Mouse (Mus musculus): ENCODE measurements around the gene Snx13.

The Snx13 gene

DNA sequence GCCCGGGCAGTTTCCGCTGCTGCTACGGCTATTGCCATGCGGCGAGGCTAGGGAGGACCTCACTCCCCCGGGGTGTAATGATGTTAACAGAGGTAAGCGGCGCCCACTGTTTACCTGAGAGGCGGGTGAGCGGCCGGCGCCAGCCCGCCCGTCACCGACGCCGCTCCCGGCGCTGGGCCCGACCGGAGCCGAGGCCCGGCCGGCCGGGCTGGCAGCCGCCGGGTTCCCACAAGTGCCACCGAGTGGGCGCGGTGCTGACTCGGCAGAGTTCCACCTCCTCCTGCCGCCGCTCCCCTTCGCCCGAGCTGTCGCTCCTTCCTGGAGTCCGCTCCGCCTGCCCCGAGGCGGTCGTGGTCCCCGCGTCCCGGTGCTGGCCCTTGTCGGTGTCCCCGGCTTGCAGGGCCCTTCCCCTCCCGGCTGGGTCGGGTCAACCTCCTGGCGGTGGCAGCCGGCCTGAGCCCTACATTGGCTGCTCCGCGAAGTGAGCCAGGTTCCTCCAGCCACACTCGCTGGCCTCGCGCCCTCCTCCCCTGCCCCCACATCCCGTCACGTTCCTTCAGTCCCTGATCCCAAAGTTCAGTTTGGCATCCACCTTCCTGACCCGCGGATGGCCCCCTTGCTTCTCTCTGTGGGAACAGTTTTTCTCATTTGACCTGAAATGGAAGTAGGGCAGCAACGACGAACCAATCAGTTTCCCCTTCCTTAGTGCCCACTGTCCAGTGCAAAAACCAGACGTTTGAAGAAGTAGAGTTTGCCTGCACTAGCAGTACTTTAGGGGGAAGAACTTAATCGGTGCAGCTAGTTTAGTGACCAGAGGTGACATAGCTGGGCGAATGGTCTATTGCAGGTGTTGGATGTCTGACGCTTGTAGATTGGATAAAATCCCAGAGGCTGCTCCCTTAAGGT lies 587 bp downstream of the Snx13 start:
- DNase-seq: peak; percentile 84

DNA sequence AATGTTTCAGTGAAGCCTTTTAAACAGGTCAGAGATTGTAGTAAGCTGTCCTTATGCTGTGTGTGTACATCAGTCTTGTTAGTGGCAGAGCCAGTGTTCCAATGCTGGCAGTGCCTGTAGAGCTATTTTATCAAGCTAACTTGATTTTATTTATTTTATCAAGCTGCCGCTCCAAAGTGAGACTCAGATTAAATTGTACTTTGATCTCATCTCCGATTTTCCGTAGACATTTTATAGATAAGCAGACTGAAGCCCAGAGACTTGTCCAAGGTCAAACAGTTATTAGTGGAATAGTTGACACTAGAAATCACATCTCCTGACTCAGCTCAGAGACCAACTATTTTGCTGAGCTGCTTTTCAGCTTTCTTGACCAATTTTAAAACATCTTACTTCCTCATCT lies 1.9 kb downstream of the Snx13 start:
- no peak for DNase-seq

DNA sequence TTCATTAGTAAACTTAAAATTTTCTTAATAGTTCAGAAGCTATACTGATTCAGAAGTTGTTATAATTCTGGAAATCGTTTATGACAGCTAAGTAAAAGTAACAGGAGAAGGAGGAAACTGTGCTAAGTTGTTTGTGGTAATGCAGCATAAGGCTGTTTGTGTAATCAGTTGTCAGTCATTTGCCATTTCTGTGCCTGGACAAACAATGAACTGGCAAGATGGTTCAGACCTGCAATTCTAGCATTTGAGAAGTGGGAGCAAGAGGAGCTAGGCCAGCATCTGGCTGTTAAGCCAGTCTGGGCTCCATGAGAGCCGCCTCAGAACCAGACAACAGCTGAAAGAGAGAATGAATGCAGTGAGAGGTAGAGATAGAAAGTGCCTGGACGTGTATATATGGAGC lies 3.5 kb downstream of the Snx13 start:
- DNase-seq: no peak

DNA sequence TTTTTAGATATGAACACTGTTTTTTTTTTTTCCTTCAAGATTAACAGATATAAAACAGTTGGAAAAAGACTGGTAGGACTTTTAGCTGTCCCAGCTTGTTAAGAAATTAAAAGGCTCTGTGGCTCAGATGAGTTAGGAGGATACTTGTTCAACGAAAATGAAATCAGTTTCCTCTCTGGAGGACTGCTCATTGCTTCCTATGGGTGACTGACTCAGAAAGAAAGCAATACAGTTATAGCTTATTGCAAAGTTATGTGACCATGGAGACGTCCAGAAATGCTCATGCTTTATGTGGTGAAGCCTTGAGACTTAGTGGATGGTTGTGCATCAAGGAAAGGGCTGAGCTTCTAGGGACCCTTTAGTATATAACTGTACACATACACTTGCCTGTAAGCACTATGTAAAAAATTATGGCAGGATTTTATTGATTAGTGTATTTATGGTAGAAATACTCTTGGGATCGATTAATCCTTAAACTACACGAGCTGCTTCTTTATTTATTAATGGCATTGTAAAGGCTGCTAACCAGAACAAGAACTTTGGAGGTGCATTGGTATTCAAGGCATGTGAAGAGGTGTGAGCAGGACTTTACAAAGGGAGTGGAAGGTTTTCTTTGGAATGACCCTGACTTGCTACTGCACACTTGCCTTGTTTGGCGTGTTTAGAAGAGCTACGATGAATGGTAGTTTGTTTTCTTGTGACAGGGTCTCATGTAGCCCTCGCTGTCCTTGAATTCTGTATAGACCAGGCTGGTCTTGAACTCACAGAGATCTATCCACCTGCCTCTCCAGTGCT lies 4.2 kb downstream of the Snx13 start:
- no peak for DNase-seq

DNA sequence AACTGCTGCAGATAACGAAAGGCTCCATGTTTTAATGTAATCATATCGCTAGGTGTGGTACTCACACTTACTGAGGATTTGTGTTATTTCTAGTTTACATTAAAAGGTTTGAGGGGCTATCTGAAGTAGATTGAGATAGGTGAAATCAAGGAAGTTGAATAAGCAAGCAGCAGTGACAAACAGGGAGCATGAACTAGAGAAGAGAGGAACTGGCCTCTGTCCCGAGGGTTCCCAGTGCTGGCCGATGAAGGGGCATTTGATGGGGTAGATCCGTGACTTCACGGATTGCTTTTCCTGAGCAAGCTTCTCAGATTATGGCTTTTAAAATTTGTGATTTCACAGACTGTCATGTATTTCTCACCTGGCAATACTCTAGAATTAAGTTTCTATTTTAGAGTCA lies 7.4 kb downstream of the Snx13 start:
- DNase-seq: no peak

DNA sequence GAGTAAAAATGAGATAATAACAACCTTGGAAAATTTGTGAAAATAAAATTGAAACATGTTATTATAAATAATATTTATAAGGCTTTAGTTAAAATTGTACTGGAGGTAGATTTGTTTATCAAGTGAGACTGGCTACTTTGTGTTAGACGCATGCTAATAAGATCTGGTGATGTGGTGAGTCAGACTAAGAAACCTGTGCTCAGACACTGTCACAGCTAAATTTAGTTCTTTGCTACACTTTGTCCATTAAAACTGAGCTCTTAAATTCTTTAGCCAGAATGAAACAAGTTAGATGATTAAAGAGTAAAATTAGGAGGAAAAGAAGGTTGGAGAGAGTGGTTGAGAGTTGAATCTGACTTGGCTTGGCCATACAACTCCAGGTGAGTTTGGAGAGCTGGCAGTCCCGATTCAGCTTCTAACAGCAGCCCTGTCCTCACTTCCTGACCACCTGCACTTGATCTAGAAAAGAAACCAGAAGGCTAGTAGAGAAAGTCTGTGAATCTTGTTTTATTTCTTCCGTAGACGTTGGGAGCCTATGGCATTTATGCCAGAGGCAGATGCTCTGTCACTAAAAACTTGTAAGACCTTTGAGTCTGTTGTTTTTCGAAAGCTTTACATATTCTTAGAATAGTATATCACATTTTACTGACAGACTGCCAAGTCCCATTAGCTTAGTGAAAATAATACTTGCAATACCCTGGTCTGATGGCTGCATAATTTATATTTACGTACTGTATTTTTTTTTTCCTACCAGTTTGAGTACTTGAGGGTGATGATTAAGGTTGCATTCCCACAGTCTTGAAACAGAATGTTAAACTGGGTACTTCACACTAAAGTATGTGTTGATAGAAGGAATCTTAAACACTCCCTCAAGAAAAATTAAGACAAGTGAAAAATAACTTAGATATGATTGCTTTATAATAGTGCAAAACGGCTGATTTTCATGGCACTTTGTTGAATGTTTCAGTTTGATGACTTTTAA lies 8.4 kb downstream of the Snx13 start:
- no peak for DNase-seq

DNA sequence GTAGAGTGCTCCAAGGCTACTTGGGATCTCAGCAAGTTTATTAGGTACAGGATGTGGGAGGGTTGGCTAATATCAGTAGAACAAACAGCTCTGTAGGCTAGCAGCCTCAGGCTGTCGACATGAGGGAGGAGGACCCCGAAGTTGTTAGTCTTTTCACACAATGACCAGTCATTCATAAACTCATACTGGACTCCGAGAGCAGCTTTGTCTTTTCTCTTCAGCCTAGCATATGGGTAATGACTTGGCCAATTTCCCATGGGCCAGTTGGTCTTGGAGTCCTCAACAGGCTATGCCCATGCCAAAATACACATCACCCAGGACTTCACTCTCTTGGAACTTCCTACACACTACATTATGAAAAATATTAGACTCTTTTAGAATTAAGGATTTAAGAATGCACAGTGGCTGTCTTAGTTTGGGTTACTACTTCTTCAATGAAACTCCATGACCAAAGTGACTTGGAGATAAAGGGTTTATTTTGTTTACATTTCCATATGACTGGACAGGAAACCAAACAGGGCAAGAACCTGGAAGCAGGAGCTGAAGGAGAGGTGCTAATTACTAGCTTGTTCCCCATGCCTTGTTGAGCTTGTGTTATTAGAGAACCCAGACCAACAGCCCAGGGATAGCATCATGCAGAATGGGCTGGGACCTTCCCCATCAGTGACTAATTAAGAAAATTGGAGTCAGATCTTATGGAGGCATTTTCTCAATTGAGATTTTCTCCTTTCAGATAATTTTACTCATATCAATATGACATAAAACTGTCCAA lies 16.9 kb downstream of the Snx13 start:
- DNase-seq: peak; percentile 90

DNA sequence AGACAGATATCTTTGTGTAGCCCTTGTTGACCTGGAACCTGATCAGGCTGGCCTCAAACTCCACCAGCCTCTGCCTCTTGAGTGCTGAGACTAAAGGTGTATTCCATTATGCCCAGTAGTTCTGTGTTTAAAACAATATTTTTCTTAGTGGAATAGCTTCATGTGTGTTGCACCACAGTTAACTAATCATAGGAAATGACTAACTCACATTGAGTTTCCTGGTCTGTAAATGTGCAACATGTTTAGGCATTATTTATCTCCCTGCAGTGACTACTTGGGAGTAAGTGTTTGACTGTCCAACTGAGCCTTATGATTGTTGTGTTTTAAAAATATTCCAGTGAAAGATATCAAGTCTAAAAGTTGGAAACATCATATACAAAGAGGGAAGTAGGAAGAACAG lies 20.6 kb downstream of the Snx13 start:
- no peak for DNase-seq

DNA sequence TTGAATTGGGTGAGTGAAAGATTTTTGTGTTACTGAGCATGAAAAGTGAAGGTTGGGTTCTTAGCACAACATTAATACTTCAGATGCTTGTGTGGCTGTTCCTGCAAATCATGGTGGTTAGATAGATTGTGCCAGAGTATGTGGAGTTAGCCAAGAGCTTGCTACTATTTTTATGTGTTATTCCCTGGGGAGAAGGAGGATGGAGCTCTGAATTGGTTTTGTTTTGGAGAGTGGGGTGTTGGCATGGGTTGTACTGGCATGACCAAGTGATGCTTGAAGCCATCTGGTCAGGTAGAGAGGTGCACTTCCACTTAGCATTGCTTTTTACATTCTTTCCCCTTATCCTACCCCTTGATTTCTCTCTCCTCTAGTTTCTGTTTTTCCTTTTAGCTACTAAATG lies 24.4 kb downstream of the Snx13 start:
- DNase-seq: peak; percentile 92

DNA sequence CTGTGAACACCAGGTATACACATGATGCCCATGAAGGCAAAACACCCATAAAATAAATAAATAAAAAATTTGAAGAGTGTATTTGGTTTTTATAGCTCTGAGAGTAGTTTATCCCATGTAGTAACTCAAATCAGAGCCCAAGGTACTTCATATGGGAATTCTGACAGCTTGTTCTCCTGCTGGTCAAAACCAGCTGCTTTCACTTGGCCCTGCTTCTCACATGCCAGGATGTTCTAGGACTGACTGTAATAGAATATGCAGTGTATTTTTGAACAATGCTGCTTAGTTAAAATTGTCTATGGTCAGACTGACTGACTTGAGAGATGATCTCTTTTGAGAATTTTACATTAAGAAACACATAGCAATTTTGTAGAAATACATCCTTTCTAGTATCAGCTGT lies 25.2 kb downstream of the Snx13 start:
- peak; percentile 48 for DNase-seq

DNA sequence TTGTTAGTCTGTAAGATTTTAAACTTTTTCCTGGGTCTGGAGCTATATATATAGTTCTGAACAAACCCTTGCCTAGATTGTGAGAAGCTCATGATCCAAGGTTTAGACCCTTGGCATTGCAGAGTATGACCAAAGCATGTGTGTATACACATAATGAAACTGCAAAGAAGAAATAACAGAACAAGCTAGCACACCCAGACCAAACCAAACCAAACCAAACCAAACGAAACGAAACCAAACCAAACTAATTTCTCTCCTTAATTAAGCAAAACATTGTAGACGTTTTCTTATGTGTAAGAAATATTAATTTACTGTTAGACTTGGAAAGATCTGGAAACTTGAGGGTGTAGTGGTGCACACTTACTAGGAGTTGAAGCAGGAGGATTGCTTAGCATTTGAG lies 29.0 kb downstream of the Snx13 start:
- no peak for DNase-seq

DNA sequence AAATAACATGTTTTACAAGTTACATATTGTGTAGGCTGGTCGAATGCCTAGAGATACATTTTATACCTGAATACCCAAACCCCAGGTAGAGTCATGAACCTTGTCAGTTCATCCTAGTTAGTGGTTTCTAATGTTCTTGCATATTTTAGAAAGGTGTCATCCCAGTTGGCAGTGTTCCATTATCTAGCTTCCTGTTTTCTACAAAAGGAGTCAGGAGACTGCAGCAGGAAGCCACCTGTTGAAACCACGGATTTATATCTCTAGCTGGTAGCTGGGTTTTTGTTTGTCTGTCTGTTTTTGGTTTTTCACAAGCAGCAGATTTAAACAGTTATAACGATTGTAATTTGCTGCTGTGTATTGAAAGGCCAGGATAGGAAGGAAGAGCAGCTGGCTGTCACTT lies 76.6 kb downstream of the Snx13 start:
- no peak for DNase-seq

DNA sequence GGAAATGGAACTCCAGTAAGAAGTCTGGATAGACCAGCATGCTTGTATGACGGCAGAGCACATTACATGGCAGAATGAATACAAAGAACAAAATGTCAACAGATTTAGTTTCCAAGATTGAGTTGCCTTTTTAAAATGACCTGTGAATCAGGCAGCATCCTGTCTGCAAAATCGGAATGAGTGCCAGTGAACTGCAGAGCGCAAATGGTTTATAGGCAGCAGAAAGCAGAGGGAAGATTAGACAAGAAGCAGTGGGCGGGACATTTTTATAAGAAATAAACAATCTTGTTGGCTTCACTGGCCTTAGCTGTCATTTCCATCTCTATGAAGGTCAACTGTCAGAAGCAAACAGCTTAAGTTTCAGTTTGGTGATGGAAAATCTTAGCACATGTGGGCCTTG lies 106.2 kb downstream of the Snx13 start:
- DNase-seq: no peak

DNA sequence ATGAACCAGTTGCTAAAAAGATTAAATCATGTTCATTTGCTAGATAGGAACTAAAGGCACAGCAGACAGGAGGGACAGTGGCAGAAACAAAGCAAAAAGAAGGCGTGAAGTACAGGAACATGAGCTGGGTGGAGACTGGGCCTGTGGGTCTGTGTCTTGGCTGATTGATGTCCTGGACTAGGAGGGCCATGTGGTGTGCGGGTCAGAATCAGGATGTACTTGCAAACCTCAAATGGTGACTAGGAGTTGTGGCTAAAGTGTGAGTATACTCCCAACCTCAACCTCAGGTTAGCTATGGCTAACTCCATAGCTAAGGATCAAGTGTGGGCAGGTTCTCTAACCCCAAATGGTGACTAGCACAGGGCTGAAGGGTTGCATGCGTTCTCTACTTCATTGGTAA lies 107.2 kb downstream of the Snx13 start:
- DNase-seq: no peak

DNA sequence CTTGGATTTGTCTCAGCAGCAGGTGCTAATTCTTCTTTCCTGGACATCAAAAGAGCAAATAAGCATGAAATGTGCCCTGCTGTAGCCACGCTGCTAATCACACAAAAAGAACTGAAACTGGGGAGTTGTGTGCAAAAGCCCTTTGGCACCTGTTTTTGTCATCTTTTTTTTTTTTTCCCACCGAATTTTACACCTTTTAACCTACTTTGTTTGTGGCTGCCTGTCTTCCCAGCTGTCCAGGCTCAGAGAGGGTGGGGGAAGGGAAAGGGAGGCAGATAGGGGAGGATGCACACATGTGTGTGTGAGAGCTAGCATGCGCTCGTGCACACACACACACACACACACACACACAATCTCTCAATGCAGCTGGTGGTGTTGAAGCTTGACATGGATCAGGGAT lies 110.3 kb downstream of the Snx13 start:
- no peak for DNase-seq

DNA sequence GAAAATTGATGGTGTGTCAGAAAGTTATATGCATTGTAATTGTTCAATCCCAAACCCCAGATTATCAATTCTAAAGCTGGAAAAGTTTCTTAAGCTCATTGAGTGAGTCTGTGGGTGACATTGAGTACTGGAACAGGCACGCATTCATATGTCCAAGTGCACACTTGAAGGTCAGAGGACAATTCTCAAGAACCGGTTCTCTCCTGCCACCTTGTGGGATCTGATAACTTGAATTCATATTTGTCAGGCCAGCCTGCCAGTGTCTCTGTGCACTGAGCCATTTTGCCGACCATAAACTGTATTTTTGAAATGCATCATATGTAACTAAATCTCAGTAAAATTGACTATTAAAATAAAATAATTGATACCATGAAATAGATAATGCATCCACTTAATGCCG lies 114.7 kb downstream of the Snx13 start:
- no peak for DNase-seq

DNA sequence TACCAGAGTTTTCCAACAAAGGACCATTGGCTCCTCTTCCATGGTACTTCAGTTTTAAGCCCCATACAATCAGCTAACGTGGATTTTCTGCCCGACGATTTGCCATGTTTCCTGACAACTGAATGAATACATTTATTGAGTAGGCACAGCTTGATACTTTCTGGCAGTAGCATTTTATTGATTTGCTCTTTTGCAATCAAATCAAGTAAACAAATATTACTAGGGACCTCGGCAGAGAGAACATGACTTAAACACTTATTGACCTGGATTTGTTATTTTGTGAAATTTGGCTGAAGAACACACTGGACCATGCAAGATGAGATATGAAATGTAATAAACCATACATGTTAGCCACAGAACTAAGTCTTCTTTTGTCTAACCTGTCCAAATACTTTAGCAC lies 123.3 kb downstream of the Snx13 start:
- DNase-seq: no peak

DNA sequence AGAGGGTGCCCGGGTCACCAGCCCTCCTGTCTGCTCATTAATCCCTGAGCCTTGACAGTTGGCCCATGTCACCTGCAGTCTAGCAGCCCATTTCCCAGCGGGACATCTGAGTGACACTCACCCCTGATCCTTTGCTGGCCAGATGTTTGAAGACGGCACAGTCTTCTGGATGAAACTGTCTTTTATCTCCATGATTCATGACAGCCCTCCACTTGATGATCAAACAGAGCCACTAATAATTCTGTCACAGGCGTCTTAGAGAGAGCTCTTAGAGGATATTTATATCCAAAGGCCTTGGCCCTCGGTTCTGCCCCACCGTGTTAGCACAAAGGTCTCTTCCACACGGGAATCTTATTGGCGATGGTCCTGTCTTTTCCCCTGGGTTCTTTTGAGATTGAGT lies 129.0 kb downstream of the Snx13 start:
- DNase-seq: no peak

DNA sequence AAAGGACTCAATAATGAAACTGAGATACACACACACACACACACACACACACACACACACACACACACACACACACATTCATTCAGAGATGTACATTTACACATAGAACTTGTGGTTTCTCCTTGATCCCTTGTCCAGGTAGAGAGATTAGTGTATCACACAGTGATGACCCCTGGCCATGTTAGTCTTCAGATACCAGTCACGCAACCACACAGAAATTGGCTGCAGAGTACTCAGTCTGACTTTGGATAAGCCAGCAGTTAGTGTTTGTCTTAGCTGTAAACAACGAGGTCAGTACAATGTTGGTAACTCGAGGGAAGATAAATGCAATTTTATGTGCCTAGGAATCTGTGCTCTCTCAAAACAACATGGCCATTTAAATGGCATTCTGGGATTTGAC lies 129.6 kb downstream of the Snx13 start:
- no peak for DNase-seq

DNA sequence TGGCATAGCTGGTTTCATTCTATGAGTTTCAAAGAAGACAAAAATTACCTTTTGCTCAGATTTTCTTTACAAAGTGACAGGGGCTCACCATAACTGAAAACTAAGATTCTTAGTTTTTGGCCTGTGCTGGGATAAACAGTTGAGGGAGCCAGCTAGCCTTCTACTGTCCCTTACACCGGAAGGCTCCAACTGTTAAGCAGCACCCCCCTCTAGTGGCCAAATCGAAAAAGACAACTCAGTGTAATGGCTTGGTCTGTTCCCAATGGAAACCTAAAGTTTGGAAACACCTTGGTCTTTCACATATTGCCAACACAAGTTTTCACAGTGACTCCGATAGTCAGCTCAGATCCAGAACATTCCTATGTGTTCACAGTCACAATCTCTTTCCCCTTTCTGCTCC lies 135.7 kb downstream of the Snx13 start:
- DNase-seq: peak; percentile 64

DNA sequence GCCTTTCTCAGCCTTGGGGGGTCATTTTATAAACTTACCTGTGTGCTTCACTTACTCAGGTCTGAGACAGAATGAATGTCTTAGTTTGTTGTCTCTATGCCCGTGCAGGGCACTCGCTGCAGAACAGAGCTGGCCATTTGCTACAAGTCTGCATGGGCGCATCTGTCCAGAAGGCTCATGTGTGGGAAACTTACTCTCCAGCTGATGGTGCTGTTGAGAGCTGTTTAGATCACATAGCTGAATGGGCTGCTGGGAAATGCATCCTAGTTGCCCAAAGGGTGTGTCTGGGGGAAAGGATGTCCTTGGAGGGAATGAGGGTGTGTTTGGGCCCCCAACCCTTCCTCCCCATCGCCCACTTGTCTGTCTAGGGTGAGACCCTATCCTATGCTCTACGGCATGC lies 137.3 kb downstream of the Snx13 start:
- no peak for DNase-seq

DNA sequence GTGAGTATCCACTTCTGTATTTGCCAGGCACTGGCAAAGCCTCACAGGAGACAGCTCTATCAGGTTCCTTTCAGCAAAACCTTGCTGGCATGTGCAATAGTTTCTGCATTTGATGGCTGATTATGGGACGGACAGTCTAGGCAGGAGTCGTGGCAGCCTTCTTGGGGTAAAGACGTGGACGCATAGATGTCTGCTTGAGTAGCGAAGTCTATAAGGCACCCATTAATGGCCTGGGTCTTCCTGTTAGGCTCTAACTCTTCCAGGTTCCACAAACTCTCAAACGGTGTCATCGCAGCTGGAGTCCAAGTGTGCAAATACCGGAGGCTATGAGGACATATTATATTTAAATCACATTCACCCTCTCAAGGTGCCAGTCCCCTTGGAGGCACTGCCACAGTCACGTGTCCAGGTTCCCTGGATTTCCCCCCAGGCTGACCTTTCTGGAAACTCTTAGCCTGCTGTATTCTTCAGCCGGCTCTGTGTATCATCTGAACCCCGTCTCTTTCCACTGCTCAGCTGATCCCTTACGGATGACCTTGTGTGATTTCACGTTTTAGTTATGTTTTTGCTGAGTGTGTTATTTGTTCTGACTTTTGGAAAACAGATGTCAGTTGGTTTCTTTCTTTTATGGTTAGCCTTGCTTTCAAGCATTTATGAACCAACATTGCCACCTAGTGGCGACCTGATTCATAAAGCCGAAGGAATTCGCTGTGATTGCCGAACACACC lies 144.9 kb downstream of the Snx13 start:
- DNase-seq: peak; percentile 50

All from cerebellum, adult 9-11 months (tissue).